Mouse (Mus musculus) erythroid progenitor cell, adult 5-6 weeks (primary cell): ENCODE data around the gene Tbxa2r. TPM values are rescaled to one million over a fixed set of nuclear protein-coding genes. Genes with fewer than 3 reads are reported as not detected.

Experiments
- ATAC-seq: replicated peaks from 2 replicates; pipeline ENCODE4 v1.8.0; 2016; ENCODE audit warnings: moderate number of reproducible peaks, mild to moderate bottlenecking, moderate TSS enrichment, inconsistent platforms; ENCODE audit not compliant: poor library complexity, low FRiP score, severe bottlenecking
- total RNA-seq, 2 experiments: library from RNA; stranded (forward) in 1 of 2; stranded (reverse) in 1 of 2; fragments of 150-400 nt in 1 of 2; fragments of 186-747, 209-891 nt in 1 of 2; gene quantifications; 2 replicates each; pipeline versions ENCODE4 v1.2.3 to v1.2.4; 2015 to 2017; ENCODE audit warnings: low replicate concordance in 2 of 2

Tbxa2r gene
- total RNA-seq, 2 experiments from 2014 or later: not detected

DNA sequence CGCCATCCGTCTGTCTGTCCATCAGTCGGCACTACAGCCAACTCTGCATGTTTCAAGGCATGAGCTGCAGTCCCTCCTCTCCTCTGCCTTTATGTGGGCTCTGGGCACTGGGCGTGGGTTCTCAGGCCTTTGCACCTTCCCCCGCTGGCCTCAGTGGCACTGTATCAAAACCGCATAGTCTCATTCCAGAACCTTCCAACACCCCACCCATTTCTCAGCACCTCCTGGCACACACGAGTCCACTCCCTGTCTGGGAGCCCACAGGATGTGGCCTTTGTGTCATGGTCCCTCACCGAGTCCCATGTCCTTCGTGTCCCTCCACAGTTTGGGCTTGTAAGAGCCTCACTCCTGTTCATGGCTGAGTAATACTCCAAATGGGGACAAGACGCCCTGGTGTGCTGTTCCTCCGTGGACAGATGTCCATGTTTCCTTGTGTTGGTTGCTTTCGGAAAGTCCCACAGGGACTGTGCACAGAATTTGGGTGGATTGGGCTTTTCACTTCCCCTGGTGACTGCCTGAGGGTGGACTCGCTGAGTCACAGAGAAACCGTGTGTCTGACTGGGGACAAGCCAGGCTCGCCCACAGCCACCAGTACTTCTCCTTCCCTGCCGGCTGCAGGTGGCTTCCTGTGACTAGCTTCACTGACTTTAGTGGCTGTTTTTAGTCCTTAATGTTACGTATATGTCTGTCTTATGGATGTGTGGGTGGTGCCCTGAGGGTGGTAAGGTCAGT lies 30.0 kb upstream of the Tbxa2r start:
- ATAC-seq: no peak

DNA sequence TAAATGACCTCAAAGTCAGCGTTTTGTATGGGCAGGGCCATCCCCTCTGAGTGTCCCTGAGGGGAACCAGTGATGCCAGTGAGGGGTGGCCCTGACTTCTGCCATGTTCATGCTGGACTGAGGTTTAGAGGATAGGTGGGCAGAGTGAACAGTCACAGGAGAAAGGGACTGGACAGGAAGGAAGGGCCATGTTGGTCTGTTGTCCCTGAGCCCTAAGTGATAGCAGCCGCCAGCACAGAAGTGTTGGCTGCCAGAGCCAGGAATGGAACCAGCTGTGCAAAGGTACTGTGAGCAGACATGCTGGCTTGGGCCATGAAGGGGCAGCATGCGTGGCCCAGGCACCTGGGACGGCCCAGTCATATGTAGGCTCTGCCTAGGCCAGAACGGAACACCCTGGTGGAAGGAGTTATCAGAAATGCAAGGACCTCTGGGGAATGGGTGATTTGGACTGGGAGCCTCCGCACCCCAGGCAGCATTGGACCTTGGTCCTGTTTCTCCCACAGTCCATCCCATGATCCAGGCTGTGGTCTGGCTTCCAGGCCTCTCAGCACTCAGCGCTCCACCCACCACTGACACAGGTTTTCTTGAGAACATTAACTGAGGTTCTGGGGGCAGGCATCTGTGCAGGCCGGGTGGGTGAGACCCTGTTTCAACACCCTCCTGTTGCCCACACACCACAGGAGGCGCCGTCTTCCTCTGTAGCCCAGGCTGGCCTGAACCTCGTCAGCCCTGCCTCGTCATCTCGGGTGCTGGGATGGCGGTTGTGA lies 28.8 kb upstream of the Tbxa2r start:
- no peak for ATAC-seq

DNA sequence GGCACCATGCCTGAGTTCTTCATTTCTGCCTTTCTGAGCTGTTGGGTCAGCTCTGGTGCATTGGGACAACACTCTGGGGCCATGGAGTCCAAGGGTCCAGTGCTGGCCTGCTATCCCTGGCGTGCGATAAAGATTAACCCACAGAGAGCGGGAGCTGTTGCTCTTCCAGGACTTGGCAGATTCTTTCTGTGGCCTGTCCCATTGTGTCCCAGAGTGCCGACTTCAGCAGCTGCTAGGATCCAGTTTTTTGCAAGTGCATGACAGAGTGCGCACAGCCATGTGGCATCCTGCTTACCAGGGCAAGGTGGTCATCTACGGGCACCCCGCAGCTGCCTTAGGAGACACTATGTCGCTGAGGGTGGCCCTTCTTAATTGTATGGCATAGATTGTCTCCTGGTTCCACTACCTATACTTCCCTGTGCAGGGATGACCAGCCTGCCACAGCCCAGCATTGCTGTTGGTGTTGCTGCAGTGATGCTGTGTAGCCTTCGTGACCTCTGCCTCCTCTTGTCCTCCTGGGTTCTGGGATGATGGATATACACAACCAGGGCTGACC lies 28.1 kb upstream of the Tbxa2r start:
- no peak for ATAC-seq

DNA sequence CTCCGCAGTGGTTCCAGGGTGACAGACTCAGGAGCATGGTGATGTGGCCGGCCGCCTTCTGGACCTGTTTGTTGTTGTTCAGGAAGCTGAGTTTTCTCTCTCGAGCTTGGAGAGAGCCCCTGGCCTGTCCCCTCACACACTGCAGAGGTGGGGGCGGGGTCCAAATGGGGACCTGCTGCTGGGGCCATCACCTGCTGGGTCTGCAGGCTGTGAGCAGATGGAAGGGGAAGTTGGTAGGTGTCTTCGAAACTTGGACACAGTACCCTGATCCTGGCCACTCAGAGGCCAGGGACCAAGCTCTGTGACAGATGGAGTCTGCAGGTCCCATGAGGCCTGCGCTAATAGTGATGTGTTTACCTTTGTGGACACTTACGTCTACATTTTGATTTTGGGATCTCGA lies 27.2 kb upstream of the Tbxa2r start:
- no peak for ATAC-seq

DNA sequence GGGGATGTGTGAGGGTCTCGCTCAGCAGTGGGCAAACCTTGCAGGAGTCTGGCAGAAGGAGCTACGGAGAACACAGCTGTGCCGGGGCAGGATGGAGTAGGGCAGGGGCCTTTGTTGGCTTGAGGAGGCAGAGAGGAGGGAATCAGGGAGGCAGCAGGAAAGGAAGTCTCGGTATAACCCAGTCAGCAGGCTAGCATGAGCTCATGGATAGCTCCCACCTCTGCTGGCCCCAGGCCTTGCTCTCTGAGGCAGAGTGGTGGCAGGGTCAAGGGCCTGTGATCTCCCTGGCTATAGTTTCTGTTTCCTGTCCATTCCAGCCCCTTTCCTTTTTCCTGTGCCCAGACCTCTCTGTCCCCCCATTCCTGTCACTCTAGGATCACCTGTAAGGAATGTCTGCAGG lies 26.2 kb upstream of the Tbxa2r start:
- ATAC-seq: no peak

DNA sequence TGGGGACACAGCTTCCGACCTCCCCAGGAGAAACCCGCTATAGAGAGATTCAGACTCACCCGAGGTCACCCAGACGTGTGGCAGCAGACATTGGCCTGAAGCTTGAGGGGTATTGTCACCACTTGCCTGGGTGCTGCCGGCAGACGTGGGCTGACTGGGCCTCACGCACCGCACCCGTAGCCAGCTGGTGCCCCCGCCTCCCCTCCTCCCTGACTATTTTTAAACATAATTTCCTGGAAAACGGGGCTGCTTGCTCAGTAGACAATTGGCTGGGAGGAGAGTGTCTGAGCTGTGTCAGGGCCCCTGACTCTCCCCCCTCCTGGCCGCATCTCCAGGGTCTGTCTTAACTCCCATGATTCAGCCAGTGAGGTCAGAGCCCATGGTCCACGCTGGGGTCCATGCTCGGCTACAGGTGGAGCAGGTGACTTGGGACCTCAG lies 25.7 kb upstream of the Tbxa2r start:
- ATAC-seq: no peak

DNA sequence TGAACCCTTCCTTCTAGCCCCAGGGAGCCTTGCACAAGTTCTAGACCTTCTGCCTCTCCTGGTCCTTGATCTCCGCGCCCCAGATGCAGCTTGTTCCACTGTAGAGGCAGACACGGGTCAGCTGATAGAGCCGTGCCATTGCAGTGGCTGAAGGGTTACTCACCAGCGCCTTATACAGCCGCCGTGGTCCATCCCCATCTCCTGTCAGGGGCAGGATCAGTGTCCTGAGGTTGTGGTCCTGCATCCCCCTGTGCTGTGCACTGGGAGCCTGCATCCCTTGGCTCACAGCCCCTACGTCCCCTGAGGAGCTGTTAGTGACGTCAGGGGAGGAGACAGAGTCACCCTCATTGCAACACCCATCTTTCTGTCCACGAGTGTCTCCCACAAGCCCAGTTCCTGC lies 25.3 kb upstream of the Tbxa2r start:
- no peak for ATAC-seq

DNA sequence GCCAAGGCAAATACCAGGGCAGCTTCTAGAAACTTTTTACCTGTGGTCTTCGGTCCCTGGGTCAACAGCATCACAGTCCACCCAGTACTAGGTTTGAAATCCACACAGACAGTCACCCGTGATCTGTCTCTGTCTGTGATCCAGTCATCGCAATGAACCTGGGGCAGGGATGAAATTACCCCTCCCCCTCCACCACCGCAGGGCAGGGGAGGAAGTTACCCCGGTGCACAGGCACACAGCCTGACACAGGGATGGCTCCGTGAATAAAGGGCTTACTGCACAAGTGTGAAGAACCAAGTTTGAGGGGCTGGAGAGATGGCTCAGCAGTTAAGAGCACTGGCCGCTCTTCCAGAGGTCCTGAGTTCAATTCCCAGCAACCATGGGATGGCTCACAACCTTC lies 24.8 kb upstream of the Tbxa2r start:
- ATAC-seq: no peak

DNA sequence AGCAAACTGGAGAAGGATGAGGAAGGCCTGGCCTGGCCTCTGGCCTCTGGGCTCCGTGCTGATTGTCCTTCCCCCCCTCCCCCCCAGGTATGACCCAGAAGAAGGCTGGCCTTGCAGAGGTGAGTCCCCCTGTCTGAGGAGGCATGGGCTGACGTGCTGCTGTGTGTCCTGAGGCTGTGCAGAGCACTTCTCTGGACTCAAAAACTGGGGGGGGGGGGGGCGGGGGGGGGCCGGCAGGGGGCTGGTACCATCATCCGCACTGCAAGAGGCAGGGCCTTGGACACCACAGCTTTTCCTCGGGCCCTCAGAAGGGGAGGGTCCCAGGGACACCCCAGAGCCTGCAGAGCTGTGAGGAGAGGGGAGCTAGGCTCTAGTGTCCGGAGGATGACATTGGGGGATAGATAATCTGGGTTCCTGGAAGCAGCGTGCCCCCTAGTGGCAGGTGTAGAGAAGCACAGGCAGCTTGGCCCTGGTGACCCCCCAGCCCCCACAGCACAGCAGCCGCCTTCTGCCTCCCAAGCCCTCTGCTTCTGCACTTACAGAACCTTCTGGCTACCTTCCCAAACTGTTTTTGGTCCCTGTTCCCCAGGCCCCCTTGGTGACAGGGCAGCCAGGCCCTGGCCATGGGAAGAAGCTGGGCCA lies 23.8 kb upstream of the Tbxa2r start:
- peak; percentile 65 for ATAC-seq

DNA sequence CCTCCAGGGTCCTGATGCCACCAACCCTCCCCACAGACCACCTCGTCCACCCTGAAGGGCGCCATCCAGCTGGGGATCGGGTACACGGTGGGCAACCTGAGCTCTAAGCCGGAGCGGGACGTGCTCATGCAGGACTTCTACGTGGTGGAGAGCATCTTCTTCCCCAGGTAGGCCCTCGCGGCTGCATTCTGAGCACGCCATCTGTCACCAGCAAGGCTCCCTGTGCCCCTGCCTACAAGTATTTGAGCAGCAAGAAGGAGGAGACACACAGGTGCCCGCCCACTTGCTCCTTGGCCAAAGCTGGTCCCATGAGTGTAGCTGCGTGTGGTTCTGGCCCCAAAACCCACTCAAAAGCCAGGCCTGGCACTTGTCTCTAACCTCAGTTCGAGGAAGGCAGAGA lies 22.9 kb upstream of the Tbxa2r start:
- no peak for ATAC-seq

DNA sequence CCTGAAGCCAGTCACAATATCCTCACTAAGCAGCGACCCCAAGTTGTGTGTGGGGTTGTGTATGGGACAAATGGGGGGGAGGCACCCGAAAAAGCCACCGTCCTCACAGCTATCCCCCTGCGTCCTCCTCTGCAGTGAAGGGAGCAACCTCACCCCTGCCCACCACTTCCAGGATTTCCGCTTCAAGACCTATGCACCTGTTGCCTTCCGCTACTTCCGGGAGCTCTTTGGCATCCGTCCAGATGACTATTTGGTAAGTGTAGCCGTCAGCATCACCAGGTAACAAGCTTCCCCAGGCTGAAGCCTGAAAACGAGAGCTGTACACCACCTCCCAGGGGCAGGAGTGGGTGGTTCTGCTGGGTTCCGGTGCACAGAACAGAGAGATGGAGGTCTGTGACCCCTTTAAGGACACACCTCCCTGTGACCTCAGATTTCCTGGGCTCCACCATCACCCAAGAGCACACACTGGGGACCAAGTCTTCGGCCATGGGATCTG lies 22.3 kb upstream of the Tbxa2r start:
- no peak for ATAC-seq

DNA sequence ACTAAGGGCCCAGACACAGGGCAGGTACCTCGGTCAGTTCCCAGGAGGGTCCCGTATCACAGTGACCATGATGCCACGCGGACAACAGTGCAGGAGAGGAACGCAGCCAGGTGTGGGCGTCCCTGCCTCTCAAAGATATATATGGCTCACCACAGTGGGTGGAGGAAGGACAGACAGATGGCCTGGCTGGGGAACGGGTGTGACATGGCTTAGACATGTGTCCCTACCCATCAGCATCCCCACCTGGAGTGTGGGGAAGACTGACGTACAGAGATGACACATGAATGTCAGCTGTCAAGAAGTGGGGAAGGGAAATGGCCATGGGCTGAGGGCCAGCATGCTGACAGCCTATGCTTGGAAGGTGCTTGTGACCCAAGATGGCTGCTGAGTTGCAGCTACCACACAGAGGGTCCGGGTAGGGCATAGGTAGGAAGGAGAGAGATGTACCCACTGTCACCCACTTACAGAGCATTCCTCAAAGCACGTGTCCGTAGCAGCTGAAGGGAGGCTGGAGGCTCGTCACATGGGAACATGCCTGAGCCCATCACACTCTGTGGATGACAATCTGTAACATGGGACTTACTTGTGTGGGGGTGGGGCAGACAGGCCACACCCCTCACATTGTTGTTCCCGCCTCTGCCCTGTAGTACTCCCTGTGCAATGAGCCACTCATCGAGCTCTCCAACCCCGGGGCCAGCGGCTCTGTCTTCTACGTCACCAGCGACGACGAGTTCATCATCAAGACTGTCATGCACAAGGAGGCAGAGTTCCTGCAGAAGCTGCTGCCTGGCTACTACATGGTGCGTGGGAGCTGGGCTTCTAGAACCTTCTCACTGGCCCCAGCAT lies 21.5 kb upstream of the Tbxa2r start:
- ATAC-seq: no peak

DNA sequence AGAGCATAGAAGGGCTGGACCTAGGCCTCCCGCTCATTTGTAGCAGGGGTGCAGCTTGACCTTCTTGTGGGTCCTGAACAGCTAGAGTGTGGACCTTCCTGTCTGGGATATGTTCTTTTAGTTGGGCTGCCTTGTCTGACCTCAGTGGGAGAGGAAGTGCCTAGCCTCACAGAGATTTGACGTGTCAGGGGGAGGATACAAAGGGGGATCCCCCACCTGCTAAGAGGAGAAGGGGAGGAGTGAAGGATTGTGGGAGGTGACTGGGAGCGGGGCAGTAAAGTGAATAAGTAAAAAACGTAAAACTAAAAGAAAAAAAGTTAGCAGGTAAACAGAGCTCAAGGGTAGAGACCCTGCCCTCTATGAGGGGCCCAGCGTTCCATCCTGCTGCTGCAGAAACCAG lies 19.0 kb upstream of the Tbxa2r start:
- ATAC-seq: no peak

DNA sequence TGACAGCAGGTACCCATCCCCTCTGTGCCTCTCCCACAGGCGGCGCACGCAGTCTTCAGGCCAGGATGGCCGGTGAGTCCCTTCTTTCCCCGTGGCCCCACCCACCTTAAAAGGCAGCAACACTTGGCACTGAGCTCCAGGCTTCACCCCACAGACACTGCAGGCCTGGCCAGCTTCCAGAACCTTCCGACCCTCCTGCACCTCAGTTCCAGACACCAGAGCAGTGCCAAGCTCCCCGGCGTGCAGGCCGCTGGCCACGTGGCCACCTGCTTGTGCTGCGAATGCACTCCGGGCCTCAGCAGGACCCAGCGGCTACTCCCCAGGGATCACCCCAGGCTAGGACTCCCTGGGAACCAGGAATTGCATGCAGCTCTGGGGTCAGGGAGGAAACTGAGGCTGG lies 14.9 kb upstream of the Tbxa2r start:
- ATAC-seq: no peak

DNA sequence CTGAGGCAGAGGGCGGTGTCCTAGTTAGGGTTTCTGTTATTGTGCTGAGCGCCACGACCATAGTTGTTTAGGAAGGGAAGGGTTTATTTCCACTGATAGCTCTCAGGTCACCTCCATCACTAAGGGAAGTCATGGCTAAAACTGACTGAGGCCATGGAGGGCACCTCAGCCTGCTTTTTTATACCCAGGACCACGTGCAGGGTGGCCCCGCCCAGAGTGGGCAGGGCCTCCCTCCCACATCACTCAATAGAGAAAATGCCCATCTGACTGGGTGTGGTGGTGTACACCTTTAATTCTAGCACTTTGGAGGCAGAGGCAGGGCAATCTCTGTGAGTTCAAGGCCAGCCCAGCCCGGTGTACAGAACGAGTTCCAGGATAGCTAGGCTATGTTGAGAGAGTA lies 14.3 kb upstream of the Tbxa2r start:
- no peak for ATAC-seq

DNA sequence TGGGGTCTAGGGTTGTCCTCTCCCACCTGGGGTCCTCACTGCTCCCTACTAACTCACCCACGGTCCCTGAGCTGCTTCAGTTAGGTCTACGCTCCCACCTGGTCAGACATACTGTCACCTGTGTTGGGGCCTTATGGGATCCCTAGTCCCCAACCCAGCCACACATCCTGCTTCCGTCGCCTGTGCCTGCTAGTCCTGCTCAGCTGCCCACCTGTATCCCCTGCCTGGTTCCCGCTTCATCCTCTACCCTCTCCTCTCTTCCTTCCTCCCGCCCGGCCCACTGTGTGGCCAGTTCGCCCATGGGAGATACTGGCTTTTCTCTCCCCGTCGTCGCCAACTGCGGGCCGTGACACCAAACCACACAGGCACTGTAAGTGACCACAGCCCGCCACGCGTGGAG lies 12.9 kb upstream of the Tbxa2r start:
- ATAC-seq: no peak

DNA sequence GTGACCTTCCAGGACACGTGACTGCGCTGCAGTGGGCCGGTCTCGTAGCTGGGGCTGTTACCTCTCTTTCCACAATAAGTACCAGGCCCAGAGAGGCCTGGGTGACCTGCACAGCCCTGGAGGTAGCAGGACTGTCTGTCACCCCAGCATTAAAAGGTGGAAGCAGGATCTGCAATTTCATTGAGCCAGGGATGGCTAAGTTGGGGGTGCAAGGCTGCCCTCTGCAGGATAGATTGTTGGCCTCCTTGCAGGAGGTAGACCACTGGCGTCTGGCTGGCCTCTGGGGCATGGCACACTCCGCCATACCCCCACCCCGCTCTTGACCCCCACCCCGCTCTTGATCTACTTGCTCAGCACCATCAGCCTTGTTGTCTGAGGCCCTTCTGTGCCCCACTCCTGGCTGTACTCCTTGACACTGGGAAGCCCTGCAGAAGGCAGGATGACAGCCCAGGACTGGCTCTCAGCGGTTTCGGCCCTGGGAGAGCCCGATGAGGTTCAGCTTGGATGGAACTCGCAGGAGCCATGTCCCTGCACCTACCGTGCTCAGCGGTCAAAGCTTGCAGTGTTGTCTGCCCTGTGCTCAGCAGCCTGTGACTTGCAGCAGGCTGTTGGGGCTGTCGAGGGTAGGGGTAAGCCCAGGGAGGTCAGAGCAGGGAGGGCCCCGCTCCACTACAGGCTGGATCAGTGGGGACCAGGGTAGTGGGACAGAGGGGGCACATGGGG lies 12.0 kb upstream of the Tbxa2r start:
- ATAC-seq: no peak

DNA sequence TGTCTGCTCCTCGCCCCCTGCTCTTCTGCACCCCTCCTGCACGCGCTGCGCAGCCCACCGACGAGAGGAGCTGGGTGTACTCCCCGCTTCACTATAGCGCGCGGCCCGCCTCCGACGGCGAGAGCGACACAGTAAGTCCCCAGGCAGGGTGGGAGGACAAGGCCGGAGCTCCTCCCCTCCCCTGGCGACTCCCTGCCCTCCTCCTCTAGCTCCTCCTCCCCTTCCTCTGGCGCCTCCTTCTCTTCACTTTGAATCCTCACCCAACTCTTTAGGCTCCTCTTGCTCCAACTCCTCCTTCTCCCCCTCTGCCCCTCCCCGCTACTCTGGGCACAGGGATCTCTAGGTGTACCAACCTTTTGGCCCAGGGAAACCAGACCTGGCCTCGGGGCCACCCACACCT lies 11.3 kb upstream of the Tbxa2r start:
- no peak for ATAC-seq
